Mouse (Mus musculus) heart, adult 9 months (tissue): ENCODE results near the gene Faiml.
A peak's percentile ranks its signal among the peaks of the same experiment; 100 is the strongest.

Experiments used
- DNase-seq, 2 experiments: peaks; one replicate each; pipeline ENCODE4 v3.0.0; 2022; ENCODE audit warnings: low spot score in 2 of 2

The Faiml gene

DNA sequence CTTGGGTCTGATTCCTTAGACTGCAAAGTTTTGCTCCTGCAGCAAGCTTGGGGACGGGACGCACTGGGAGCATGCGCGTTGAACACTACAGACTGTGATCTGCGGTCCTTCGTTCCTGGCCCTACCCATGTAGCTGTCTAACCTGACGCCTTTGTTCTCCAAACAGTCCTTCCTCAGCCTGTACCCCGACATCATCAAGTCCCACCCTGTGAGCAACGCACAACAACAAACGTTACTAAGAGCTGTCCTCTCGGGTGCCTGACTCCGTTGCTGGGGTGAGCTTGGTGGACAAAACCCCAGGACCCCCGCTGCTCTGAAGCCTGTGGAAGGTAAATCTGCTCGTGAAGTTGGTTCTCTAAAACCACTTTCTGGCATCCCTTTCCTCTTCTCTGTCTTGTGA lies at the start of gene Faiml:
Faiml (minus strand) TSS at position 101 of the 400 bp plus-strand sequence.
- DNase-seq: no peak

DNA sequence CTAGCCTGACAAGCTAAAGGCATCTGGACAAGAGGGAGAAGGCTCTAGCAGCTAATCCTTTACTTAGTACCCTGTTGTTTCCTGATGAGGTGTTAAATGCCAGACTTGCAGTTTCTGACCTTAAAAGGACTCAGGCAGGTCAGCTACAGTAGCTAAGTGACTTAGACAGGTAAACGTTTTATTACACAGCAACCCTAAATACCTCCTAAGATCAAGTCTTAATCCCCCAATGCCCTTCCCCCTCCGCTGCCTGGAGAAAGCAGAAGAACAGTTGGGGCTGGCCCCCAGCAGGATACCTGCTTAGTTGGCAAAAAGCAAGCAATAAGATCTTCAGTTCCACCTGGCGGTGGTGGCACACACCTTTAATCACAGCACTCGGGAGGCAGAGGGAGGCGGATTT lies 21.9 kb upstream of the Faiml start:
- no peak for DNase-seq

DNA sequence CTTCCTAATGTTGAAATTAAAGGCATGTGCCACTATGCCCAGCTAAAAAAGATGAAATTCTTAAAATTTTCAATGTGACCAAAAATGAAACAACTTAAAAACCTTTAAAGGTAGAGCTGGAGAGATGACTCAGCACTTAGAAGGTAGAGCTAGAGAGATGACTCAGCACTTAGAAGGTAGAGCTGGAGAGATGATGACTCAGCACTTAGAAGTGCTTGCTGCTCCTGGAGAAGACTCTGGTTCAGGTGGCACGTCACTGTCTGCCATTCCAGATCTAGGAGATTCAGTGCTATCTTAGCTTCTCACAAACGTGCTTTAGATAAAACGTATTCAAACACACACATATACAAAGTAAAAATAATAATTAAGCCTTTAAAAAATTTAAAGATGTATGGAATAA lies 19.8 kb upstream of the Faiml start:
- no peak for DNase-seq

DNA sequence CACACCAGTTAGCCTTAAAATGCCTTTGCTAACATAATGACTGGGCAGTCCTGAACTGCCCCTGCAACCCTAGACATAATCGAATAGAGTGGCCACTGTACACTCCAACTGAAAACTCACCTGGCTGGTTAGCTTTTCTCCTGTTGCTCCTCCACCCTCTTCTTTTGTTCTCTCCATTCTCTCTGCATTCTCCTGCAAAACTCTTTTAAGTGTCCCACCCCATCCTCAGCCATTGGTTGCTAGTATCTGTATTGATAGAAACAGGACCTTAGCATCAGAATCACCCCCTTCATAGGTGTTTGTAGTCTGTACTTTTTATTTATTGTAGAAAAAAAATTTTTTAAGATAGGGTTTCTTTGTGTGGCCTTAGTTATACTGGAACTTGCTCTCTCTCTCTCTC lies 19.2 kb upstream of the Faiml start:
- DNase-seq: no peak

DNA sequence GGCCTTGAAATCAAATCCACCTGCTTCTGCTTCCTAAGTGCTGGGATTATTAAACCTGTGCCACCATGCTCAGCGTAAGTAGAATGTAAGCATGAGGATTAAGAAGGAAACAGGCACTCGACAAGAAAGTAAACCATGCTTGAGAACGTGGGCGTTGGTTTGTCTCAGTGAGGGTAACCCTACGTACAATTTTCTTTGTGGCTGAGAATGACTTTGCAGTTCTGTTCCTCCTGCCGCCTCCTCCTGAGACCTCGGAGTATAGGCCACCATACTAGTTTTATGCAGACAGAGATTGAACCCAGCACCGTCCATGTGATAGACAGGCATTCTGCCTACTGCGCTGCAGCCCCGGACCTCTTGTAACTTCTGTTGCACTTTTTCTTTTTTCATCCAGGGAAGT lies 16.8 kb upstream of the Faiml start:
- DNase-seq: no peak

DNA sequence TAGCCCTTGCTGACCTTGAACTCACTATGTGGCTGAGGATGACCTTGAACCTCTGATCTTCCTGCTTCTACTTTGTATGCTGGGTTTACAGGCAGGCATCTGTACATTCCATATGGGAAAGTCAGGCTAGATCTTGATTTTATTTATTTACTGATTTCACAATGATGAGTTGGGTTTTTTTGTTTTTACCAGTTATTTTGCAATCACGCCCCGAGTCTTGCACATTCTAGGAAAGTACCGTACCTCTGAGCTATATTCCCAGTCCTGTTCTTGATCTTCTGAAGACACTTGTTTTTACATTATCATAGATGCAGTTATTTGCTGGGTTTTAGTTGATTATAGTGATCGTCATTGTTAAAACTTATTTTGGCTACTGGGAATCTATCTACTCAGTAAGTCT lies 11.9 kb upstream of the Faiml start:
- DNase-seq: no peak

DNA sequence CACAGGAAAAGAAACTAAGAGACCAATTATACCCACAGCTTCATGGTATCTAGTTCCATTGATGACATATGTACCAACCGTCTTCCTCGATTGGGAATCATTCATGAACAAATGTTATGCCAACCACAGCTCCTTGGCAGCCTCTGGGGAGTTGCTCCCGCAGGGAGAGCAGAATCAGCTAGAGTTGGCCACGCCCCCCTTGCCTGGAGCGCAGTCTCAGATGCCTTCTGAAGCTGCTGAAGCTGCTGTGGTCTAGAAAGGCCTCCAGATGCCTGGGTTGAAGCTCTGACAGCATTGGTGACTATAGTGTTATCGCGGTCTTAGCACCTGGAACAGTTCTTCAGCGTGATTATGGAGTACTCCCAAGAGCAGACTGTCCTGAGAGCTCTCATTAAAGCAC lies 11.3 kb upstream of the Faiml start:
- no peak for DNase-seq

DNA sequence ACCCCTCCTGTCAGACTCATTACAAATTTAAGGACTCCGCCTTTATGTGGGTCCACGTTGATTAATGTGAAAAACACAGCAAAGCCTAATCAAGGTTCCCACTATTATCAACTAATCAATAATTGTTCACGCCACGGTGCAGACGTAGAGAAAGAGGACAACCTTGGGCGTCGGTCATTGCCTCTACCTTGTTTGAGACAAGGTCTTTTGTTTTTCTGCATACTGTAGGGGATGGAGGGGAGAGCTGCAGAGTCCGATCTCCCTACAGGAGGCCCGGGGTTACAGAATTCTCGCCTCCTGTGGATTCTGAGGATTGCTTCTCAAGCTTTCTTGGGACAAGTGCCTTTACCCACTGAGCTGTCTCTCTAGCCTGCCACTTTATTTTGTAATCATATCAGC lies 6.9 kb upstream of the Faiml start:
- DNase-seq: no peak

DNA sequence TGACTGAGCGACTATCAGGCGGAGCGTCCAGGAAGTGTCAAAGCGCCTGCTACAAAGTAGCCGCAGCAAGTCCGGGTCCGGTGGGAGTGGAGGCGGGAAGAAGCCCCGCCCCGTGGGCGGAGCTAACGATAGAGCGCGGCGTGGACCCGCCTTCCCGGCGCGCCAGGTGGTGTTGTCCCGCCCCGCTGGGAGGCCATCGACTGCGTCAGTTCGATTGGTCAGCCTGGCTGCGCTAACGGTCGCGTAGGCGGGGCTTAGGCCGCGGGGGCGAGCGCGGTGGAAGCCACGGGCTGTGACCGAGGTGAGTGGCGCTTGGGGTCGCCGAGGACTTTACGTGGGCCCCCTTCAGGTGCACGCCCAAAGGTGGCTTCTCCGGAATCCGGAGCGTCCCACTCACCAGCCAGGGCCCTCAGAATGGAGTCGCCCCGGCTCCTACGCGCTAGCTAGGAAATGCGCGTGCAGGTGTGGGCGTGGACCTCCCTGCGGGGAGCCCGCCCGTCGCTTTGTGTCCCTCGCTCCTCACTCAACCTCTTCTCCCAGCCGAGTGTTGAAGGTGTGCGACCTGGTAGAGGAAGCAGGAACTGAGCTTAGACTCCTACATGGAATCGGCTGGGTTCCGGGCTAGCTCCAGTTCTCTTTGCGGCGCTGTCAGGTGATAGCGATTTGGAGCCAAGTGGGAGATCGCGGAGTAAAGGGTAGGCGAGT lies 6.3 kb upstream of the Faiml start, which contains the start of gene Cep70:
Cep70 (plus strand) TSS at position 178 of the 705 bp plus-strand sequence.
- DNase-seq: peak; percentile 94

DNA sequence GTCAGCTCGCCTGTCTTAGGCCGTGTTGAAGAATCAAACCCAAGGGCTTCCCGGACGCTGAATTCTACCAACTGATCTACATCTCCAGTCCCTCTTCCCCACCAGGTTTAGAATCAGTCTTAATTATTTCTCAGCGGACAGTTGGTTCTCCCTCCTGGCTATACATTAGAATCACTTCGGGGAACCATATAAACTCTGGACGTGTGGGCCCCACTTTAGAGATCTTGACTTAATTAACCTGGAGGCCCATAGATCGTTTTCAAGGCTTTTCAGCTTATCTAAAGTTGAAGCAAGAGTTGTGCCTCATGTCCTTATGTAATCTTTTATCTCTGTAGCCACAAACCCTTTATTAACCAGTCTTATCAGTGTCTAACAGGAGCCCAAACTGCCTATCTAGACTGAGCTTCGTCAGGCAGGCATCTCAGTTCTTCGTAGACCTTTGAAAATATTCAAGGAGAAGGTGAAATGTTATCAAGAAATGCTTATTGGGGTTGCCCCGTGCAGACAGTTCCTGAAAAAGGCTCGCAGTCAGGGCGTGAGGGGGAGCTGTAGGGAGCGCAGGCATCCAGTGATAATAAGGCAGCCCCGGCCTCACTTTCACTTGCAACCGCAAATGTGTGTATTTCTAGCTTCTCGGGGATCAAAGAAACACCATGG lies 5.6 kb upstream of the Faiml start:
- DNase-seq: peak in 1 of 2 experiments; percentile 1

DNA sequence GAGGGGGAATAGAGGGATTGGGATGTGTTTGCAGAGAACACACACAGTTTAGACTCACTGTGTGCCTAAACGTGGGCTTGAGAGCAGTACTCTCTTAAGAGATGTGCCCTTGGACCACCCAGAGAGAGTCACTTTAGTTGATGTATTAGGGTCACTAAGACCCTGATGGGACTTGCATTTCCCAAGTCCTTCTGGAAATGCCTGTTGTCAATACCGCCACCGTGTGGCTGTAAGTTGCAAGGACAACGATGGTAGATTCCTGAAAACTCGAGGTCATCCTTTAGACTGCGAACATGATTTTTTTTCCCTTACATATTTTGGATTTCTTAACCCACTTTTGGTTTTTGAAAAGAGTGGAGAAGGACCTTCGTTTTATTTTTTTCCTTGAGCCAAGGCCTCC lies 5.0 kb upstream of the Faiml start:
- peak; percentile 7 to 42 for DNase-seq

DNA sequence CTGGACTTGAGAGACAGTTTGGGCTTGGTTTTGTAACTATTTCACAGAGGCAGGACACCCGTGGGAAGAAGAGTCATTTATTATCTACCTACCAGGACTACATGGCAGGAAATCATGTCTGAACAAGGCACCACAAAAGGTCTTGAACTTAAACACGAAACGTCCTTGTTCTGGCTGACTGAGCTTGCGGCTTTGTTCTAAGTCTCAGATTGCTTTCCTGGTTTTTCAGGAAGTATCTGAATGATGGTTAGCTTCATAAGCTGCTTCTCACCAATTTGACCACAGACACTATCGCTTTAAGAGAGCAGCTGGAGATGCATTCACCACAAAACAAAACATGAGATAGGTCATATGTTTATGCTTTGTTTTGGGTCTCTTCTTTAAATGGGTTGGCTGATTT lies 3.5 kb upstream of the Faiml start:
- no peak for DNase-seq

DNA sequence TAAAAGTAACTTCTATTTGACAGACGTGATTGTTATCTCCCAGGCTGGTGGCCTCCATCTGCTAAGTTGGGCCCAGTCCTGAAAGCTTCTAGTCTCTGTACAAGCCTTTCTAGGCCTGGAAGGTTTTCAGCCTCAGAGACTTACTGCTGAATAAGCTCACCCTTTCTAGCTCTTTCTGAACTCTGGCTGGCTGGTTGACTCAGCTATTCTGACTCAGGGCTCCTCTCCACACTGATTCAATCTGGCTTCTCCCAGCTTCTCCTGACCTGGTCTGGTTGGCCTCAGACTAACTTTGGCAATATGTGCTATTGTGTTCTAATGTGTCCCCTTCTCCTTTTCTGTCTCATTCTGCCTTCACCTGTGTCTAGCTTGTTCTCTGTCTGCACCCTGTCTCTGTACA lies 2.2 kb upstream of the Faiml start:
- no peak for DNase-seq

DNA sequence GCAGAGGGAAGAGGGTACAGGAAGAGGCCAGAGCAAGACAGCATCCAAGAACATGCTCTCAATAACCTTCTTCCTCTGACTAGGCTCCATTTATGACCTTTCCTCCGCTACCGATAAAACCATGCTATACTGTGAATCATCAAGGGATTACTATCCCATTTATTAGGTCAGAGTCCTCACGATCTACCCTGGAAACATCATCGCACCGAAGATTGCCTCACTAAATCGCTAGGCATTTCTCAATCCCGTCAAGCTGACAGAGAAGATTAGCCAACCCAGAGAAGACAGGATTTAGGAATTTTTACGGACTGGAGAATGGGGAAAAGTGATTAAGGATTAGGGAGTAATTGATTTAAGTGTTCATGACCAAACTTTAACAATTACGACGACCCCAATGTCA lies 1.2 kb upstream of the Faiml start:
- no peak for DNase-seq

DNA sequence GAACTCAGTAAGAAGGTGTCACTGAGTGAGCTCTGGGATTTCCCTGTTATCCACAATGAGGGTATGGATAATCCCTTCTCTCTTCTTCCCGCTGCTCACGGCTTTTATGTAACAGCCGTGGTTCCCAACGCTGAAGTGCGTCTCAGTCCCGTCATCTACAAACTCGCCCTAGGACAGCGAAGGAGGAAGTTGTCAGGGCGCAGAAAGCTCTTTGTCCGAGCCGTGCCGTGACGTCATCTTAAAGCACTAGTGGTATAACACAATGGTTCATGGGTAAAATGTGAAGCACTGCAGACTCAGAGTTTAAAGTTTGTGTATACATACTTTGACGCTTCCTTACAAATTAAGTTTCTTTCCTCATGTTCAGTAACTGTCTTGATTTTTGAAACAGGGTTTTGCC lies 7.6 kb downstream of the Faiml start:
- DNase-seq: peak in 1 of 2 experiments; percentile 8

DNA sequence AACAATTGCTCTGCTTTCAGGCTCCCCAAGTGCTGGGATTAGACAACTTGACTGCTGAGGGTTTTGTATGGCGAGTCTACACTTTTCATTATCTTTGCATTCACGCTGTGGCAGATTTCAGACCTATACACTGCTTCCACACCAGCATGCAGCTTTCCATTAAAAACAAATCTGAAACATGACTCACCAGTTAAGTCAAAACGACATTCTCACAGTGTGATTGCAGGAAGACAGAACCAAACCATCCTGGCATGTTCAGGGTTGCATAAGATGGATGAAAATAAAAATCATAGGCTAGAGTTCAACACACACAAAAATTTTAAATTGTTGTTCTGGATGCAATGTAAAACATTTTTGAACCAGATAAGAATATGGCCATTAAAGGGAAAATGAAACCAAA lies 12.5 kb downstream of the Faiml start:
- DNase-seq: no peak

DNA sequence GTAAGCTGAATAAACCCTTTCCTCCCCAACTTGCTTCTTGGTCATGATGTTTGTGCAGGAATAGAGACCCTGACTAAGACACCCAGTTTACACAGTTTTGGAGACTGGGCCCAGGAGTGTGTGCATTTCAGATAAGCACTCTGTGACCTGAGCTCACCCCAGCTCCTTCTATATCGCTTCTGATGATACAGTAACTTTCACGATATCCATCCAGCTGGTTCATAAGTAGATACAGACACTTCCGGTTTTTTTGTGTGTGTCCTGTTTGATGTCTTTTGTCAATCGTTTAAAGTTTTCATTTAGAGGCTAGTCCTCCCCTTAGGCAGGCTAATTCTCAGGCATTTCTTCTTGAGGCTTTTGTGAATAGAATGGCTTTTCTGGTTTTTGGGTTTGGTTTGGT lies 15.4 kb downstream of the Faiml start:
- no peak for DNase-seq

DNA sequence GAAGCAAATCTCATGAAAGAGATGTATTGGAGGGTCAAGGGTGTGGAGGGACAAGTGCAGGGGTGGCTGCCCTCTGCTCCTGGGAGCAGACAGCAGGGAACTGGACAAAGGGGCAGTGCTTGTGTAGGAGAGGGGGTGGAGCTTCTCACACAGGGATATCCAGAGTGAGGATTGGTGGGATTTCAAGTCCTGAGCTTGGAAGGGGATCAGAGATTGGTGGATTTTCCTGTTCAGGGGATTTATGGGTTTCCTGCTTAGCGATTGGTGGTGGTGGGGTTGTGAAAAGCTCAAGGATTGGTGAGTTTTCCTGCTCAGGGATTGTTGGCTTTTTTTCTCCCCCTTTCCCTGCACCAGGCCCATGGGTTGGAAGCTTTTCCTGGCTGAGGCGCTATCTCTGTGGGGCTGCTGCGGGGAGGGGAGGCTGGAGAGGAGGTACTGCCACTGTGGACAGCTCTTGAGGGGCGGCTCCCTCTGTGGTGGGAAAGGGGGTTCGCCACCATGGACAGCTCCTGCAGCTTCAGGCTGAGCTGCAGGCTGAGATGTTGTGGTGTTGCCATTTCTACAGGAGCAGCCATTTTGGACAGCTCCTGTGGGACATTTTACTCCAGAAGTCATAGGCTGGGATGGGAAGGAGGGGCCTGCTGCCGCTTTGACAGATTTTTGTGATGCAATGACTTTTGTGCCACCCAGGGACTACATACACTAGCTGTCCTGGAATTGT lies 18.9 kb downstream of the Faiml start:
- DNase-seq: no peak

DNA sequence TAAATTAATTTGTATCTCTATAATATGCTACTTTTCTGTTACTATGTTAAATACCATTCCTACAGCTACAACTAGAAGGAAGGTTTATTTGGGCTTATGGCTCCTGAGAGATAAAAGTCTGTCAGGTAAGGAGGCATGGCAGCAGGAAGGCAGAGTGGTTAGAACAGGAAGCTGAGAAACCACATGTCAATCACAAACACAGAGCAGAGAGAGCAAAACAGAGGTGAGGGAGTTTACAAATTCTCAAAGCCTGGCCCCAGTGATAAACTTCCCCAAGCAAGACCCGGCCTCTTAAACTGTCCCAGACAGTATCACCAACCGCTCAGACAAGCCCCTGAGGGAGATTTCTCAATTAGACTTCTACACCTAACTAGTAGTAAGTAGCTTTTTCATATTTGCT lies 20.9 kb downstream of the Faiml start:
- no peak for DNase-seq

DNA sequence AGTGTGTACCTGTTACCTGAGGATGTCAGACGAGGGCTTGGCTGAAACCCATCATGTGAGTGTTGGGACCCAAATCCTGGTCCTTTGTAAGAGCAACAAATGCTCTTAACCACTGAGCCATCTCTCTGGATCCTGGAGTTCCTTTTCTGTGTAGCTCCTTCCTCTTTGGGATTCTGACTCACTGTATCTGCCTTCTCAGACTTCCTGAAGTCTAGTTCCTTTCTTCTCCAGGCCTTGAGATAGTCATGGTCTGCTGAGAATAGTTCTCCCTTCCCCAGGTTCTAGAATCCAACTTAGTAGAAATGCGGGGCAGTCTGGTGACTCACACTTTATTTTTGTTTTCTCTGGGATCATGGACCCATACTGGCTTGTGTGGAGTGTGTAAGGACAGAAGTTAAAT lies 24.4 kb downstream of the Faiml start:
- peak in 1 of 2 experiments; percentile 3 for DNase-seq

DNA sequence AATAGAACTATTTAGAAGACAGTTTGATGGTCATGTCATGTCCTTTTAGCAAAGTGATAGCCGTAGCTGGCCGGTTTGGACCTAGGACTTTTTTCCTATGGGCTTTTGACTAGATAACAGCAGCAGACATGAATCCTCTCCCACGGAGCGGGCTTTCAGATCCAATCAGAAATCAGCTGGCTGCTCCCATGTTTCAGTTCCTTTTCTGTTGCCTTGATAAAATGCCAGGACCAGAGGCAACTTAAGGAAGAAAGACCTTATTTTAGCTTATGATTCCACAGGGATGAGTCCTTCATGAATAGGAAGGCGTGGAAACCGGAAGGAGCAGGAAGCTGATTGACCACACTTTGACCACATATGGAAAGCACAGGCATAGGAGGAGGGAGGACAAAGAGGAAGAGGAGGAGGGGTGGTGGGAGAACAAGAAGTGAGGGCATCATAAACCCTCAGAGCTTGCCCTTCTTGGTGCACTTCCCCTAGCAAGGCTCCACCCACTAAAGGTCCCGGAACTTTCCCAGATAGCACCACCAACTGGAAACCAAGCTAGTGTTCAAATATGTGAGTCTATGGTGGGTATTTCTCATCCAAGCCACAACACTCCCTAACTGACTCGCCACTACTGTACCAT lies 53.9 kb downstream of the Faiml start:
- peak; percentile 23 to 47 for DNase-seq

DNA sequence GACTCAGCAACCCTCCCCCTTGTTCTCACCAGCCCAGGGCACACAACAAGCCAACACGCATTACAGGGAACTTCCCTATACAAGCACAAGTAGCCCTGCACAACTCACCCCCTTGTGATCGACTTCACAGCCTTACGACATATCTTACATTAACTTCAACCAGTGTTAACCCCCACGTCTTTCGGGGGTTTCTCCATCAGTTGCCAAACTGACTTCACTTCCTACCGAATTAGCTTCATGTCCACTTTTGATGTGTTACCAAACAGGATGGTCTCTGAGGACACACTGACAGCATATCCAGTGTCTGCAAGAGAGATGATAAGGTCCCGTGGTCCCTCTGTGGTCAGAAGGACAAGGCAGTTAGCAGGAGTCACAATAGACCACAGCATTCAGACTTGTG lies 54.9 kb downstream of the Faiml start:
- DNase-seq: no peak

DNA sequence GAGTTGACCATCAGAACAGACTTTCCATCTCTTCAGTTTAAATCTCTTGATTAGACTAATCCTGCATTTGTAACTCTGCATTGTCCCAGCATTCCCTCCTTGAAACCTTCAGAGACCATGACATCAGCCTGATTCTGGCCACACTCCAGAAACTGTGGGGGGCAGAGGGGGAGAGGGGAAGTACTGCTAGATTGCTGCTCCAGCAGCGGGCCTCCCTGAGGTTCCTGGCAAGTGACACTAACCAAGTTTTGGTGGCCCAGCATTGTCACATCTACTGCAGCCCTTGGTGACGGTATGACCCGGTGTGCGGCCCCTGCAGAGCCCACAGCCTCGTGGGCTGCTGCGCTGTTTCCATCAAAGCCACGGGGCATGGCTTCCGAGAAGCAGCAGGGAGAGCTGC lies 56.8 kb downstream of the Faiml start:
- DNase-seq: no peak
